Mouse (Mus musculus) common myeloid progenitor, adult 5-6 weeks (primary cell): ENCODE data around the gene Rad23a. TPM values are rescaled to one million over a fixed set of nuclear protein-coding genes. Genes with fewer than 3 reads are reported as not detected.
A peak's percentile ranks its signal among the peaks of the same experiment; 100 is the strongest.

Experiments used
- ATAC-seq: replicated peaks from 2 replicates; pipeline ENCODE4 v1.8.0; 2016; ENCODE audit warnings: low read depth, mild to moderate bottlenecking, moderate TSS enrichment, inconsistent platforms; ENCODE audit not compliant: poor library complexity, severe bottlenecking
- total RNA-seq: library from RNA; stranded (forward); fragments of 200-1000, 187-1606 nt; gene quantifications from 2 replicates; pipeline ENCODE4 v1.2.3, GENCODE M21; 2017

Gene Rad23a
- total RNA-seq, 1 experiment from 2014 or later = 45.4 TPM

GRCm38 (mm10) chr8:84815547-84815946, 24.9 kb downstream of the Rad23a start:
- ATAC-seq = peak; percentile 84

DNA sequence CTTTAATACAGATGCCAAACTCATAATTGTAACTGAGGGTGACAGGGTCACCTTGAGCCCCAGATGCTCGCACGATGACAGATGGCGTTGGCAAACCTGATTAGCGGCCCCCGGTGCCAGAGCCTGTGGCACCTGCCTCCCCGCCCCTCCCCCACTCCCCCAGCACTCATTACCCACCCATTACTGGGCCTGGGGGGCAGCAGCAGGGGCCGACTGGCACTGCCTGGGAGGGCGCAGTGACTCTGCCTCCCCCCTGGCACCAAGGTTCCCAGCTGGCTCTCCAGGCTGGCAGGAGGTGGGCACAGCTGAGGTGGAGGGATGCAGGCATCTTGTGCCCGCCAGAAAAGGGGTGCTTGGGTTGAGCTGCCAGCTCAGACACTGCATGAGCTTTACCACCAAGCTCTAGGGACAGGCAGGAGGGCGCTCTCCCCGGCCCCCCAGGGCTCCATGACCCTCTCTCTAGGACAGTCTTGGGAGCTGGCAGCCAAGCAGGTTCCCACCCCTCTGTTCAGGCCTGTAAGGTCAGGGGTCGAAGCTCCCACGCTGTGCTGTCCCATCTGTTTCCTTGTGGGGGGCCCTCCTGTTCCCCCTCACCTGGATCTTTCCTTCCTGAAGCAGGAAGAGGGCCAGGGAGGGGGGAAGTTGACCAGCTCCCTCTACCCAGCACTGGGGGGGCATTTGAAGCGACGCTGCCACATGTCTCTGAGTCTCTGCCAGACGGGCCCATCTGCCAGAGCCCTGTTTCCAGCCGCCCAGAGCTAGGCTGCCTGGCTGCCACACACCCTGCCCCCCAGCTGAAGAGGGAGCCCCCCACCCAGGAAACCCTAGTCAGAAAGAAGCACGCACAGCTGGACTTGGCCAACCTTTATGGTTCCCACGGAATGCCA, 25.7 kb downstream of the Rad23a start:
- no peak for ATAC-seq

DNA sequence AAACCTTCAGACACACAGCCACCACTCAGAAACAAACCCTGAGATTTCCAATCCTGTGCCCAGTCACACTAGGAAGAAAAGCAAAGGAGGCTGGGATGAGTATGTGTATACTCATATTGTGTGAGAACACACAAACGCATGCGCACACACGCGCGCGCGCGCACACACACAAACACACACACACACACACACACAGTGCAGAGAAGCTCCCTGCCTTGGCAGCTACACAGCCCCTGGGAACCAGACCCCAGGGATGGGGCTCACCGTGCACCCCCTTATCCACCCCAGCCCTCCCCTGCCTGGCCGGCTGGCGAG, 26.3 kb downstream of the Rad23a start:
- no peak for ATAC-seq

GRCm38 (mm10) chr8:84813830-84814229, 26.6 kb downstream of the Rad23a start:
- ATAC-seq = no peak

GRCm38 (mm10) chr8:84813059-84813458, 27.4 kb downstream of the Rad23a start:
- ATAC-seq = peak; percentile 63

GRCm38 (mm10) chr8:84811303-84811702, 29.2 kb downstream of the Rad23a start:
- no peak for ATAC-seq

GRCm38 (mm10) chr8:84810896-84811295, 29.6 kb downstream of the Rad23a start:
- ATAC-seq = peak; percentile 64

DNA sequence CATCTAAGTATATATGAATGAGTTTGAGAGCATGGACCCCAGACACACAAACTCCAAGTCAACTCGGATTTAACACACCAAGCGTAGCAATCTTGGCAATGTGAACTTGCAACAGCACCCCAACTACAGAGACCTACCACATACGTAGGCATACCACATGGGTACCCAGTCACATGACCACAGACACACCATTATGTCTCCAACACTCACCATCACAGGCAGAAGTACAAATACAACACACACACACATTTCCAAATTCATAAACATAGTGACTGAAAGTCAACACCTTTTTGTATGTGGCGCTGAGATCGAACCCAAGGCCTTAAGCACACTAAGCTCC, 30.6 kb downstream of the Rad23a start:
- ATAC-seq = no peak

DNA sequence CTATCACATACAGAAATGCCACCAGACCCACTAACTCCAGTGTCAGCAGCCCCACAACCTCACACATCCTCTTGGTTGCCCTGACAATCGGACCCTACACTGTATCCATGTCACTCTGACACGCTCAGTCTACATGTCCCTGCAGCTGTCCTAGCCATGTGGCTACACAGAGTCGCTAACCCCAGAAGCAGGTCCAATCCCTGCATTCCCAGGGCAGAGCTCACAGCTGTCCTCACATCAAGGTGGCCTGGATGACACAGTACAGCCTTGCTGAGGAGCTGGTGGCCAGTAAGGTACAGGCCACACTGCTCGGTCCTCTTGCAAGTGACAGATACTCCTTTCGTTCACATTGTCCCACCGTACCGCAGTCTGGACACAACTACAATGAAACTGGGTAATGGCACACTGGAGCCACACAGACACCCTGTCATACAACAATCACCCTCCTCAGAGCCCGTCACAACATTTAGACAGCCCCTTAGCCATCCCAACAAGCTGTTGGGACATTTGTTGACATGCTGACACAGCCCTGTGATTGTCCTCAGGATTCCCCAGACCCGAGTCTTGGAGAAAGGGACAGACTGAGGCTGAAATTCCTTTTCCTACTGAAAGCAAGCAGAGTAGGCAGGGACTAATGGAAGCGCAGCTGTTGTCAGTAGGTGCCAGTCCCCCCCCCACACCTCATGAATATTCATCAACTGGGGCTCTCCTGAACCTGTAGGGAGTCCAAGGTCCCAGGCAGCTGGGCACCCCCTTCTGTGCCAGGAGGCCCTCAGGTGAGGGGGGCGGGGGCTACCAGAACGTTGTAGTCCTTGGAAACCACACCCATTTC, 31.1 kb downstream of the Rad23a start:
- no peak for ATAC-seq

- no peak for ATAC-seq
Measured at GRCm38 (mm10) chr8:84806031-84806430, 34.4 kb downstream of the Rad23a start.

DNA sequence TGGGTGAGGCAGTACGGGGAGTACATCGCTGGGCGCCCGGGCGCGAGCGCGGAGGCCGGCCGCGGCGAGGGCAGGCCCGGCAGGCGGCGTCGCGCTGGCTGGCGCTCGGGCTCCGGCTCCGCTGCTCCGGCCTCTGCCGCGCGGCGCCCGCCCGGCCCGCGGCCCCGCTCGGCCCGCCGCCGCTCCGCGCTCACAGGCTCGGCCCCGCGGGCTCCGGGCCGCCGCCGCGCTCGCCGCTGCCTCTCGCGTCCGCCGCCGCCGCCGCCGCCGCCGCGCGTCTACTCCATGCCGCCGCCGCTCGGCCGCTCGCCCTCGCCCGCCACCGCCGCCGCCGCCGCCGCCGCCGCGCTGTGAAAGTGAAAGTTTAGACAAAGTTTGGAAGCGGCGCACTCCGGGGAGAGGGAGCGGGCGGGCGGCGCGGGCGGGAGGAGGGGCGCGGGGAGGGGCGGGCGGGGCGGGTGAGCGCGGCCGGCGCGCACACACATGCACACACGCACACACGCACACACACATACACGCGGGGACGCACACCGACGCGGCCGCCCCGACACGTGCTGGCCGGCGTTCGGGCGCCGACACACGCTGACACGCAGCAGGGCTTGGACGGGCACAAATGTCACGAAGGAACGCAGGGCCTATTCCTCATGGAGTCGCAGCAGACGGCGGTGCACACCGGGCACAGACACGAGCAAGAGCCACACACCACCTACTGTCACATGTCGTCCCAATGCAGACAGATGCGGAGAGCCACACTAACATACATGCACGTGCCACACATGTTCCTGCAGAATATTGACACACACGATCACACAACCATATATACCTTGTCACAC, 40.2 kb downstream of the Rad23a start, which contains the start of gene Nfix:
Nfix (minus strand) TSS at position 346 of the 833 bp plus-strand sequence.
- peak; percentile 26; the same call in 1 of the 2 replicates for ATAC-seq

DNA sequence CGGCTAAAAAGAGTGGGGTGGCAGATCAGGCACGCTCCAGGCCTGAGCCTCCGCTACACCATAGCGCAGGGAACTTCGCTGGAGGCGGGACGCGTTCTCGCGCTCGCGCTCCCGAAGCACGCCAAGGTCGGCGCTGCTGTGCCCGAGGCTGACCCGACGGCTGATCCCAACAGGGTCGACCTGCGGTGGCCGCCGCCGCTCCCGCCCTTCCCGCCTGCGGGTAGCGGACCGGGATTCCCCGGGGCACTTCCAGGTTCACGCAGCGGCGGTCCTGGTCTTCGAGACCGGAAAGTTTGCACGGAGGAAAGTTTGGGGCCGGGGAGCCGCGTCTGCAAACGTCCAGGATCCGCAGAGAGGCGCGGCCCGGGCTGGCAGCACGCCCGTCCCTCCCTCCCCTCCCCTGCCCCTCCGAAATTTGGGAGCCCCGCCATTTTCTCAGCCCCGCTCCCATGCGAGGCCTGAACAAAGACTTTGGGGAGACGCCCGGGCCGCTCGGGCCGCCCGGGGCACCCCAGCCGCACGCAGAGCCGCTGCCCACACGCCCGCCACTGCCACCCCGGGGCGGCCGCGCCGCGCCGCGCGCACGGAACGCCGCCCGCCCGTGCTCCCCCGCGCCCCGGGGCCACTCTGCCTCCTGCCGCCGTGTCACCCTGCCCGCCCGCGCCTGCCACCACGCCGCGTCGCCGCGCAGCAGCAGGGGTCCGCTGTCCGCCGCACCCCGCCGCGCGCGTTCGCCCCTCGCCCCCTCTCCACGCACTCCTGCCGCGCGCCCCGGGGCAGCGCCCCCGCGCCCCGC, 41.1 kb downstream of the Rad23a start:
- ATAC-seq = peak; percentile 54

DNA sequence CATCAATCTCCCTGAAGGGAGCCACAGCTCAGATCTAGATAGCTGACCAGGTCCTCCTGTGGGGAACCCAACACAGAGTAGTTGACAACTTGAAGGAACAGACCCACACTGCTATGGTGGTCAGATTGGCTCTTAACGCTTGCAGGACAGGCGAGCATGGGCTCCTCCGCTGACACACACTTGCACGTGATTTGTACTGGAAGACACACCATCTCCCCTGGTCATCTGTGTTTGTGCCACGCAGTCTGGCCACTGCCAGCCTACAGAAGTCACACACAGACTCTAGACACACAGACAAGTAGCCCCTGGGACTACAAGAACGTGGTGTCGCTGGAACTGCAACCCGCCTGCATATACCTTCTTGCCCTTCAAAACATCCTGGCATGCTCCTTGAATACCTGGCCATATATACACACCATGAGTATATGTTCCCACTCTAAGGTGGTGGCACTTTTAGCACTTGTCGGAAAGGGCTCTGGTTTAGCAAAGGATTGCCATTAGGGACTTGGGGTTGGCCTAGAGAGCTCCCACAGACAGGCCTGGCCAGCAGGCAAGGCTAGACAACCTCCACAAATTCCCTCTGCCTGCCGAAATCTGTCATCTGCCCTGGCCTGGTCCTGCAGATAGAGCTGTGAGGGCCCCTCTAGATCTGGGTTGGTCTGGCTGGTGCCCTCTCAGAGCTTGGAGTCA, 41.9 kb downstream of the Rad23a start:
- no peak for ATAC-seq

DNA sequence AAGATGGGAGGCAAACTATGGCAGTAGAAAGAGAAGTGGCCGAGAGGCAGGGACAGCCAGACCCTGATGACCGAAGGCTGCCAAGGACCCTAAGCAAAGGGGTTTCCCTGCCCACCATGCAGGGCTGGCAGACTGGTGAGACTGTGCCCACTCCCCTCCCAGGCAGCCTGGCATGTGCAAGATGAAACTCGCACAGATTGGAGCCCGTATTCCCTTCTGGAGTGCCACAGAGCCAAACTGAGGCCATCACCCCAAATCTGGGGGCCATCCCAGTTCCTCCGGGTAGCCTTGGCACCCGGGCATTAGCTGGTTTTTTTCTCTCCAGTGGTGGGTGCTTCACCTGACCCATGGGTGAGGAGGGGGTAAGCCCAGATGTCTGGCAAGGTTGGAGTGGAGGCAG, 42.5 kb downstream of the Rad23a start:
- no peak for ATAC-seq

GRCm38 (mm10) chr8:84797256-84797797, 43.1 kb downstream of the Rad23a start:
- ATAC-seq = no peak

DNA sequence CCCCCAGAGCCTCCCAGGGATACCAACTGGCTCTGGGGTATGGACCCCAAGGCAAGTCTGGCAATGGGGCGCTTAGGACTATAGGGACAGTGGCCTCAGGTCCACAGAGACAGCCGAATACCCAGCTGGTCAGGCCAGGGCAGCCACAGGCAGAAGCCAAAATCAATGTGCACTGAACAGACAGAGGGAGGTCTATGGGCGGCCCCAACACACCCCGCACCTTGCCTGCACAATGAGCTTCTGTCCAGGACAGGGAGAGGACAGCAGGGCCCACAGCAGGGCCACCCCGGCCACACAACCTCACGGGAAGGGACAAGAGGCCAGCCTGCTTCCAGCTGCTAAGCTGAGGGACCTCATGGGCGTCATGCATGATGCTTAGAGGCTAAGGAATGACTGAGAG, 46.0 kb downstream of the Rad23a start:
- ATAC-seq = no peak

GRCm38 (mm10) chr8:84793791-84794485, 46.5 kb downstream of the Rad23a start:
- no peak for ATAC-seq

DNA sequence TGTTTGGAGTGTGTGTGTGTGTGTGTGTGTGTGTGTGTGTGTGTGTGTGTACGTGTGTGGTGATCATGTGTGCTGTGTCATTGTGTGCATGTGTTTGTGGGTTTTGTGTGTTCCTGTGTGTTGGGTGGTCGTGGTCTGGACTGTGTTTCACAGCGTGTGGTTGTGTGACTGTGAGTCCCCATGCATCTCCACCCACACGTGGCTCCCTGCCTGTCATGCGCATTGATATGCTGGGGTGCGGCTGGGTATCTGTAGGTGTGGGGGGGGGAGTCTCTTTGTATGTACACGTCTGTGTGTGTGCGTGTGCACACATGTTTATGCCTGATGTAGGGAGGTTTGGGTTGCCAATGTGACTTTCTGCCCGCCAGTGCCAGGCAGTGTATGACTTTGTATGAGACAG, 47.3 kb downstream of the Rad23a start:
- no peak for ATAC-seq
